Mouse (Mus musculus) forebrain, embryonic 11.5 days (tissue): Measurements from ENCODE around the gene Iah1. TPM values are rescaled to one million over a fixed set of nuclear protein-coding genes. Genes with fewer than 3 reads are reported as not detected.

Experiments
- ATAC-seq: fragments of 200-750 bp; cut with Nextera tagmentation; replicated peaks from 2 replicates; pipeline ENCODE4 v1.8.0; 2017; ENCODE audit warnings: moderate TSS enrichment; ENCODE audit not compliant: low FRiP score
- DNase-seq: peaks from one replicate; pipeline ENCODE4 v3.0.0-alpha.2; 2017; ENCODE audit warnings: low spot score
- H3K27ac ChIP-seq: fragments of 300-500 bp; sonication (generic); 2 replicates; pipeline ENCODE4 v1.5.1; 2014; ENCODE audit warnings: low read depth, low read length
- H3K27me3 ChIP-seq: fragments of 300-500 bp; sonication (generic); 2 replicates; pipeline ENCODE4 v1.6.1; 2014; ENCODE audit warnings: mild to moderate bottlenecking, low read length, mixed read lengths; ENCODE audit not compliant: control insufficient read depth, insufficient read depth
- H3K36me3 ChIP-seq: fragments of 300-500 bp; sonication (generic); 2 replicates; pipeline ENCODE4 v1.6.1; 2014; ENCODE audit warnings: mild to moderate bottlenecking, low read length, moderate library complexity, mixed read lengths; ENCODE audit not compliant: control insufficient read depth, insufficient read depth
- H3K4me1 ChIP-seq: fragments of 300-500 bp; sonication (generic); replicated peaks from 2 replicates; pipeline ENCODE4 v1.6.1; 2014; ENCODE audit warnings: low read length, mixed read lengths; ENCODE audit not compliant: control insufficient read depth, insufficient read depth
- H3K4me2 ChIP-seq: fragments of 300-500 bp; sonication (generic); 2 replicates; pipeline ENCODE4 v1.6.1; 2014; ENCODE audit warnings: low read depth, mild to moderate bottlenecking, low read length, moderate library complexity, mixed read lengths; ENCODE audit not compliant: severe bottlenecking
- H3K4me3 ChIP-seq: fragments of 300-500 bp; sonication (generic); 2 replicates; pipeline ENCODE4 v1.5.1; 2014; ENCODE audit warnings: low read depth, low read length
- H3K9ac ChIP-seq: fragments of 300-500 bp; sonication (generic); 2 replicates; pipeline ENCODE4 v1.6.1; 2014; ENCODE audit warnings: low read length
- H3K9me3 ChIP-seq: fragments of 300-500 bp; sonication (generic); 2 replicates; pipeline ENCODE4 v1.6.1; 2016; ENCODE audit warnings: low read length, mixed read lengths; ENCODE audit not compliant: control insufficient read depth
- WGBS: fragments of 180-500 bp; shearing (Covaris S2); extraction: QIAGEN DNeasy Blood & Tissue Kit; methylation state at CpG from one replicate; pipeline ENCODE4 v1.1.7; 2014; 5-methylcytosine and 5-hydroxymethylcytosine counted together
- polyA plus RNA-seq: library from polyadenylated mRNA; unstranded; fragments of >200 nt; fragmentation: Nextera tagmentation; extraction: Ambion mirVana; gene quantifications from 2 replicates; pipeline ENCODE4 v1.2.1, GENCODE M21; 2014

The Iah1 gene
- polyA plus RNA-seq, 1 experiment from 2014 or later = 48.4 TPM

DNA sequence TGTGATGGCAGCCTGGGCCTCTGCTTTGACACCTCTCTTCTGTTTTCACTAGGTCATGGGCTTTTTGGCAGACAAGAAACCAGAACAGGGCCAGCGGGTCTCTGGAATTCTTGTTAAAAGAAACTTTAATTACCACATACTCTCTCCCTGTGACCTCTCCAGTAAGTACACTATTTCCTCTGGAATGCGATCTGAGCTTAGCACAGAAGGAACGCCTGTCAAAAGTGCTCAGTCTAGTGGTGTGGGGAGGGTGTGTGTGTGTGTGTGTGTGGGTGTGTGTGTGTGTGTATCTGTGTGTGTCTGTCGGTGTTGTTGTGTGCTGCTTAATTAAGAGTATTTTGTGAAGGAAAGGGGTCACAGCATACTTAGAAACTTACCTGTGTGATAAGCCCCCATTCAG lies 9.5 kb upstream of the Iah1 start:
- H3K4me3 ChIP-seq = no peak overlapping the region
- H3K9me3 ChIP-seq = no peaks in the 10 kb centered on the region
- WGBS = 90% methylated on average over 4 of the region's 4 CpGs
- DNase-seq (no peak), ATAC-seq (no peak)
- no peak overlapping the region for H3K27ac ChIP-seq
- H3K9ac ChIP-seq = no peak overlapping the region
- H3K36me3 ChIP-seq = peaks cover 14% of the 10 kb centered on the region; the same call in 1 of the 2 replicates
- no peaks in the 10 kb centered on the region for H3K27me3 ChIP-seq
- no peak overlapping the region for H3K4me2 ChIP-seq
- H3K4me1 ChIP-seq = no peaks in the 10 kb centered on the region

DNA sequence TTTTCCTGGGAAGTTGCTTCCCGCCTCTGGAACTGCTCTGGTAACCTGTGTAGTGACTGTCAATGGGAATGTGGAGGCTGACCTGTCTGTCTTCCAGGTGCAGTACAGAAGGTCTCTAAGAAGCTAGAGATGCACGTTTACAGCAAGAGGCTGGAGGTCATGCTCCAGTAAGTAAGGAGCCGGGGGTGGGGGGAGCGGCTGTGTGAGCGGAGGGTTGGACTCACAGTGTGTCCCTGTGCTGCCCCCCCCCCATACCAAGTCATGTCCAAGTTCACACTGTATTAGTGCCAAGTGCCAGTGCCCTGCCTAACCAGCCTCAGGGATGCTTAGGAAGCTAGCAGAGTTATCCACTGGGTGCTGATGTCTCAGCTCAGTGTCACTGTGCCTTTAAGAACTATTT lies 4.0 kb upstream of the Iah1 start:
- no peak overlapping the region for H3K9ac ChIP-seq
- ATAC-seq (no peak), DNase-seq (no peak)
- no peaks in the 10 kb centered on the region for H3K27me3 ChIP-seq
- H3K4me3 ChIP-seq = no peak overlapping the region
- 88% methylated on average over 5 of the region's 5 CpGs for WGBS
- peaks cover 3% of the 10 kb centered on the region; the same call in 1 of the 2 replicates for H3K4me1 ChIP-seq
- H3K4me2 ChIP-seq = no peak overlapping the region
- H3K9me3 ChIP-seq = no peaks in the 10 kb centered on the region
- H3K27ac ChIP-seq = no peak overlapping the region
- peaks cover 9% of the 10 kb centered on the region; the same call in 1 of the 2 replicates for H3K36me3 ChIP-seq

DNA sequence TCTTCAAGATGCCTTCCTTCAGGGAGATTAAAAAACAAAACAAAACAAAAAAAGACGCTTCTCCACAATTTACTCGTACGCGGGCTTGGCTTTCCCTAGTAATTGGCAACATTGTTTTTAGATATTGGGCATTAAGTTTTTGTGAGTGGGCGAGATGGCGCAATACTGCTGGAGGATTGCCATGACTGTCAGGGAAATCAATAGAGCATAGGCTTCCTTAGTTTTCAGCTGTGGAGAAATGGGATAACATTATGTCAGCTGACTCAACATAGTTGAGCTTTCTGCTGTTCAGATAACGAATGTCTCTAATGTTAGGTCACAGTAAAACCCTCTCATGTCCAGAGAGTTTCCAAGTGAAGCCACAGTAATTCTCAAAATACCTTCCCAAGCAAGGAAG lies 678 bp downstream of the Iah1 start:
- 40% methylated on average over 7 of the region's 7 CpGs for WGBS
- Histone ChIP-seq H3K4me2 (peak overlapping the region; percentile 79), H3K9ac (peak overlapping the region; percentile 77), H3K4me3 (peak overlapping the region; percentile 69), H3K4me1 (peaks cover 3% of the 10 kb centered on the region; the same call in 1 of the 2 replicates), H3K9me3 (no peaks in the 10 kb centered on the region), H3K36me3 (no peaks in the 10 kb centered on the region; the same call in 1 of the 2 replicates), H3K27me3 (no peaks in the 10 kb centered on the region), H3K27ac (no peak overlapping the region)
- no peak for DNase-seq
- ATAC-seq = no peak

DNA sequence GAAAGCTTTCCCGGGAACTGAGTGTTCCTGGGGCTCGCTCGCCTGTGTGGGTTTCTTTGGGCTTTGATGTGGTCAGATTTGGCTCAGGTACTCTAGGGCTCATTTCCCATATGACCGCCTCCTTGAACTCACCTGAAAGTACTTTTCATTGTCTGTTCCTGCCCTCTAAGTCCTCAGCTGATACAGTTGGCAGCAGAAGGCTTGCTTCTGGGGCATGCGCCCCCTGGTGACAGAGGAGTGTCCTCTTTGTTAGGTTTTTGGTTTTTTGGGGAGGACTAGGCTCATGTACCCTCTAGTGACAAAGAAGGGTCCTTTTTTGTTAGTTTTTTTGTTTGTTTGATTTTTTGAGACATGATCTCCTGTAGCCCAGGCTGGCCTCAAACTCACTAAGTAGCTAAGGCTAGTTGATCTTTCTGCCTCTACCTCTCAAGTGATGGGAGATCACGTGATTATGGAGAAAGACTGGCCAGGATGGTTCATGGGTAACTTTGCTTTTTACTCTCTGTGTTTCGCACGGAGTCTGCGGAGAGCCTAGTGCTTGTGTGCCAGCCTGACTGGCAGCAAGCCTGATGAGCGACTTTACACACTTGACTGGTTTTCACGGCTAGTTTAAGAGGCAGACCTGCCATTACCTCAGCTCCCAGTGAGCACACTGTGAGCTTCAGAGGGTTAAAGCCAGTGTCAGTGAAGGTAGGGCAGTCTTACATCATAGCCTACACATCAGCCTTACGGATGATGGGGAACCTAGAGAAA lies 2.1 kb downstream of the Iah1 start:
- H3K4me3 ChIP-seq = no peak overlapping the region
- peak; percentile 76 for DNase-seq
- H3K27me3 ChIP-seq = no peaks in the 10 kb centered on the region
- H3K4me1 ChIP-seq = peaks cover 3% of the 10 kb centered on the region; the same call in 1 of the 2 replicates
- no peaks in the 10 kb centered on the region; the same call in 1 of the 2 replicates for H3K36me3 ChIP-seq
- no peak overlapping the region for H3K27ac ChIP-seq
- no peaks in the 10 kb centered on the region for H3K9me3 ChIP-seq
- H3K4me2 ChIP-seq = no peak overlapping the region
- no peak overlapping the region for H3K9ac ChIP-seq
- WGBS = 79% methylated on average over 12 of the region's 12 CpGs
- no peak for ATAC-seq

DNA sequence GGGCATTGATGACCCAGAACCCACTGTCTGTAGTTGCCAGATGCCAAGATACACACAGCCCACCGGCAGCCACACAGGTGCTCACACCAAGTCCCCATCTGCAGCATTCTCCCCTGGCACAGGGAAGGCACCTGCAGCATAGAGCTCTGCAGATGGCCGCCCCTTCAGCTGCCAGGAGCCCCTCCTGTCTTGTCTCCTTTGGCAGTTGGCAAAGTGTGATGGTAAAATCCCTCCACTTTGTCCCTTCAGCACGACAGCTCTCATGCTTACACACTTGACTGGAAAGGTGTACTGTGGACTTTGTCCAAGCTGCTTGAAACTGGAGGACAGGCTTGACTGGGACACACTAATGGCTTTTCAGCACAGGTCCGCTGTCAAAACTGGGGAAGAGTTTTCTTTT lies 4.1 kb downstream of the Iah1 start:
- no peak overlapping the region for H3K4me3 ChIP-seq
- no peak for DNase-seq
- ATAC-seq = no peak
- H3K4me1 ChIP-seq = peaks cover 3% of the 10 kb centered on the region; the same call in 1 of the 2 replicates
- no peak overlapping the region for H3K9ac ChIP-seq
- no peaks in the 10 kb centered on the region for H3K9me3 ChIP-seq
- no peak overlapping the region for H3K27ac ChIP-seq
- no peaks in the 10 kb centered on the region for H3K27me3 ChIP-seq
- WGBS = 87% methylated on average over 4 of the region's 4 CpGs
- H3K36me3 ChIP-seq = peaks cover 6% of the 10 kb centered on the region; the same call in 1 of the 2 replicates
- no peak overlapping the region for H3K4me2 ChIP-seq

DNA sequence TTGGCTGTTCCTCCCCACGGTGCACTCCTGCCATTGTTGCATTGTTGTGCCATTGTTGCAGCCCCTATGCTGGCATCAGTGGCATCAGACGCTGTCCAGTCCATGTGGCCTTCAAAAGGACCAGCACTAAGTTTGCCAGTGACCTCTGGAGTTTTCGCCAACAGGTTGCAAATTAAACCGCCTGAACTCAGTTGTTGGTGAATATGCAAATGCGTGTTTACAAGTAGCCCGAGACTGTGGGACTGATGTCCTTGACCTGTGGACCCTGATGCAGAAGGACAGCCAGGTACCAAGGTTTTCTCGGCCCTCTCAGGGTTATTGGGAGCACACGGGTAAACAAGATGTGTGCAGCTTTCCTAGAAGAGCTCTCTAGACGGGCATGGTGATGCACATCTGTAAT lies 5.0 kb downstream of the Iah1 start:
- no peak for ATAC-seq
- H3K4me2 ChIP-seq = no peak overlapping the region
- H3K9me3 ChIP-seq = no peaks in the 10 kb centered on the region
- no peaks in the 10 kb centered on the region for H3K27me3 ChIP-seq
- no peaks in the 10 kb centered on the region; the same call in 1 of the 2 replicates for H3K4me1 ChIP-seq
- H3K27ac ChIP-seq = no peak overlapping the region
- no peak overlapping the region for H3K4me3 ChIP-seq
- peaks cover 6% of the 10 kb centered on the region; the same call in 1 of the 2 replicates for H3K36me3 ChIP-seq
- no peak overlapping the region for H3K9ac ChIP-seq
- no peak for DNase-seq
- WGBS = 83% methylated on average over 9 of the region's 9 CpGs

DNA sequence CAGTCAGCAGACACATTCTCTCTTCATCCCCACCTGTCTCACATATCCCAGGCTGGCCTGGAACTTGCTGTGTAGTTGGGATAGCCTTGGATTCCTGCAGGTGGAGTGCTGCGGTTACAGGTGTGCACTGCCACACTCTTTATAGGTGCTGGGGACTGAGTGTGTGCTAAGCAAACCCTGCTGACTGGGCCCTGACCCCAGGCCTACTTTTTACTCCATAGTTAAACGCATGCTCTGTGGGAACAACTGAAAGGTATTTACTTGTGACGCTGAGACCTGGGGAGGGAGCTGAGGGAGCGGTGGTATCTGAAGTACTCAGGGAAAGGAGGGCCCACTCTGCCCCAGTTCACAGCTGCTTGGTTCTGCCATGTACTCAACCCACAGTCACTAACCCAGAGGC lies 6.1 kb downstream of the Iah1 start:
- WGBS = 96% methylated on average over 4 of the region's 4 CpGs
- Histone ChIP-seq H3K4me1 (no peaks in the 10 kb centered on the region; the same call in 1 of the 2 replicates), H3K4me3 (no peak overlapping the region), H3K27ac (no peak overlapping the region), H3K4me2 (no peak overlapping the region), H3K27me3 (no peaks in the 10 kb centered on the region), H3K36me3 (peaks cover 6% of the 10 kb centered on the region; the same call in 1 of the 2 replicates), H3K9me3 (no peaks in the 10 kb centered on the region), H3K9ac (no peak overlapping the region)
- ATAC-seq (no peak), DNase-seq (no peak)

DNA sequence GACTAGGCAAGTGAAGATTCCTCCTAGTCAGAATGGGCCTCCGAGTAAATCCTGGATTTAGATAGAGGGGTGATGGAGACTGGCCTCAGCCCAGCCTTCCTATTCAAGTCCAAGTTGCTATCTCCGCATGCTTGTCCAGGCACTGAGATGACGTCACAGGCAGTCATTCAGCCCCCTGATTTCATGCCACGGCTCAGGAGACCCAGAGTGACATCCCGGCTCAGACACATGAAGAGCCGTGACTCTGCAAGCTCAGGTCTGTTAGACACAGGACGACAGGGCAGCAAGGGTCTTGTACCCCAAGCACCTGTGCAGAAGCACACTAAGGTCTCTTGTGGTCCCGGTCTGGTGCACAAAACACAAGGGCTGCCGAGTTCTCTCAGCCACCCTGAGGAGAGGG lies 6.7 kb downstream of the Iah1 start:
- Histone ChIP-seq H3K4me2 (no peak overlapping the region), H3K27me3 (no peaks in the 10 kb centered on the region), H3K9ac (no peak overlapping the region), H3K4me3 (no peak overlapping the region), H3K4me1 (no peaks in the 10 kb centered on the region), H3K27ac (no peak overlapping the region), H3K36me3 (peaks cover 6% of the 10 kb centered on the region; the same call in 1 of the 2 replicates), H3K9me3 (no peaks in the 10 kb centered on the region)
- DNase-seq (no peak), ATAC-seq (no peak)
- 93% methylated on average over 9 of the region's 9 CpGs for WGBS

DNA sequence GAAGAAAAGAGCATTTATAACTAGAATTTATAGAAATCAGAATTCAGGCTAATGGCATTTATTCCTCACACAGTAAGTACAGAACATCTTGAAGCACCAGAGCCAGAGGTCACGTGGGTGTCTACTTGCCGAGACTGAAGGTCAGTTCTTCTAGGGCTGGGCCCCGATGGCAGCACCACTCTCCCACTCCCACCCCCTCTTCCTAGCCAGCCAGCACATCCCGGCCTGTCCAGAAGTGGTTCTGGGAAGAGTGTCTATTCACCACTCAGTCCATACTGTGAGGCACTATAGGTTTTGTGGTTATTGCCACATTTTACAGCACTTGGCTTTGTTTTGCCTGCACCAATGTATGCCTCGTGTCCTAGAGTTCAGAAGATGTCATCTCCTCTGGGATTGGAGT lies 7.9 kb downstream of the Iah1 start:
- H3K36me3 ChIP-seq = peaks cover 6% of the 10 kb centered on the region; the same call in 1 of the 2 replicates
- no peak overlapping the region for H3K9ac ChIP-seq
- no peak overlapping the region for H3K4me3 ChIP-seq
- ATAC-seq (no peak), DNase-seq (no peak)
- H3K4me1 ChIP-seq = no peaks in the 10 kb centered on the region
- H3K27ac ChIP-seq = no peak overlapping the region
- H3K4me2 ChIP-seq = no peak overlapping the region
- no peaks in the 10 kb centered on the region for H3K9me3 ChIP-seq
- H3K27me3 ChIP-seq = no peaks in the 10 kb centered on the region
- WGBS = 91% methylated on average over 5 of the region's 5 CpGs
